Mouse (Mus musculus) 3134 (cell line): Measurements from ENCODE around the gene Ntn4.

Experiments used
- DNase-seq: peaks from one replicate; pipeline ENCODE4 v3.0.0-alpha.2; 2011; ENCODE audit warnings: low spot score; ENCODE audit not compliant: insufficient read length; ENCODE audit errors: extremely low read depth

Gene Ntn4

DNA sequence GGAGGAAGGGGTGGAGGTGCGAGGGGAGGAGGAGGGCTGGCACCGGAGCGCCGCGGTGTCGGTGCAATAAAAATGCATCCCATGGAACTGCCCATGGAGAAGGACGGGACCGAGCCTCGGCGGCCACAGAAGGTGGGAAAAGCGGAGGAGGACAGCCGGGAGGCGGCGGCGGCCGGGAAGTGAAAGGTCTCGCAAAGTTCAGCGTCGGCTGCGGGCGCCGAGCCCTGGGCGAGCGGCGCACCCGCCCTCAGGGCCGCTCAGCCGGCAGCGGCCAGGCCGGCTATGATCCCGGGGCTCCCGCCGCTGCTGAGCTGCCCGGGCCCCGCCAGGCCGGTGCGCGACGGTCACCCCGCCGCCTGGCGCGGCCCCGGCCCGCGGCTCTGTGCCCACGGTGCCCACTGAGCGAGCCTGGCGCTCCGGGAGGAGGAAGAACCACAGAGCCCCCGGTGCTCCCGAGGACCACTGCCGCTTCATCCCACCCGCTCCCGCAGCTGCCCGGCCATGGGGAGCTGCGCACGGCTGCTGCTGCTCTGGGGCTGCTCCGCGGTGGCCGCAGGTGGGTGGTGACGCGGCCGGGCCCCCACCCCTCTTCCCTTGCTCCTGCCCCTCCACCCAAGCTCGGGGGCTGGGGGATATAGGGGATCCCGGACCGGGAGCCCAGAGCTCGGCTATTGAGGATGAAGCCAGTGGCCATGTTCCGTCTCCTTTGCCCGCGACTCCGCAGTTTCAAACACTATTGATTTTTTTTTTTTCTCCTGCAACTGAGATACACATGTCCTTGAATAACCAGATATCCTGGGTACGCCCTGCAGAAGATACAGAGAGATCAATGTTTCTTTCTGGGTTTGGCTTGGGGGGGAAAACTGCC lies 706 bp downstream of the Ntn4 start:
- DNase-seq, result peak; percentile 27

DNA sequence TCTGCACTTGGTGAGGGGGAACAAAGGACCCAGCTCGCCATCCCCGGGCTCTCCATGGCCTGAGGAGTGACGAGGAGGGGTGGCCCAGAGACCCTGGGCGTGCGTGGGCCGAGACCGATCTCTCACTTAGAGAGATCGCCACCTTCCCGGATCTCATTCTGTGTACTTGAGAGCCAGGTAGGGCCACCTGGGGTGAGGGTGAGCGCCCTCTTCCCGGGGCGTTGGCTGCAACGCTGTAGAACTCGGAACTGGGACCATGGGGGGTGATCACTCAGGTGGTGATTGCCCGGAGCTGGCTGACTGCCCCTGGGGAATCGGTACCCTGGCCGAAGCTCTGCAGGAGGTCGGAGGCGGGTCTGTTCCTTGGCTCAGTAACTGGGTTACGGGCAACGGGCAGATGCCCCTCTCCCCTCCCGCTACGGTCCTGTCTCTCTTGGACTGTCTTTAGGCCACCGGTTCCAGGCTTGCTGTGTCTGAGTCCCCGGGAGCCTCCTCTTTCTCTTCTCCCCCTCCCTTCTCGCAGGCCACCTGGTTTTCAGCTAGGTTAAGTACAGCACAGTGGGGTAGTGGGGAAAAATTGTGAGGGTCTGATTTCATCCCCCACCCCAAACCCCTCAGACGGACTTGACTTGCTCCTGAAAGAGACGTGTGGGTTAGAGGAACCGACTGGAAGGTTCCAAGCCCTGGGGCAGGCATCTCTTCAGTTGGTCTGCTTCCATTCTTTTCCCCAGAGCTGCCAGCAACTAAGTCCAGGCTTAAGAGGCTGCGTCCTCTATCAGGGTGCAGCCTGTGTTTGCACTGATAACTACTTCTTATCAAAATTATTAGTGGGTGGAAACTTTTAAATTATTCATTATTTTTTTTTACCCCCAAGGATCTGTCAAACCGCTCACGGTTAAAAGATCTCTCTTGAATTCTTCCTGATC lies 1.6 kb downstream of the Ntn4 start:
- DNase-seq, result no peak

DNA sequence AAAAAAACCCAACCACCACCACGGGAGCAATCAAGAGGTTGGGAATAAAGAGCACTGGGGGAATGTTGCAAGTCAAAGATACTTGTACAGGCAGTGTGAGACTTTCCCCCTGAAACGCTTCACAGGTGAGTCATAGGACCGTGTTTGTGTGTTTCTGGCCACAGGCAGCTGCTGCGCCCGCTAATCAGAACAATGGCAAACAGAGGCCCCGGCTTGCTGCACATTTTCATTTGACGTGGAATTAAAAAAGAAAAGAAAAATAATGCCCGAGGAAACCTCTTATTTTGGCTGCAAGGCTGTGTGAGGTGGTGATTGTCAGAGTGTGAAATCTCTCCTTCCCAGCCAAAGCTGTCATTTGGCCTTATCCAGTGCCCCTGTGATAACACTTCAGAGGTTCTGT lies 2.4 kb downstream of the Ntn4 start:
- peak; percentile 41 for DNase-seq

DNA sequence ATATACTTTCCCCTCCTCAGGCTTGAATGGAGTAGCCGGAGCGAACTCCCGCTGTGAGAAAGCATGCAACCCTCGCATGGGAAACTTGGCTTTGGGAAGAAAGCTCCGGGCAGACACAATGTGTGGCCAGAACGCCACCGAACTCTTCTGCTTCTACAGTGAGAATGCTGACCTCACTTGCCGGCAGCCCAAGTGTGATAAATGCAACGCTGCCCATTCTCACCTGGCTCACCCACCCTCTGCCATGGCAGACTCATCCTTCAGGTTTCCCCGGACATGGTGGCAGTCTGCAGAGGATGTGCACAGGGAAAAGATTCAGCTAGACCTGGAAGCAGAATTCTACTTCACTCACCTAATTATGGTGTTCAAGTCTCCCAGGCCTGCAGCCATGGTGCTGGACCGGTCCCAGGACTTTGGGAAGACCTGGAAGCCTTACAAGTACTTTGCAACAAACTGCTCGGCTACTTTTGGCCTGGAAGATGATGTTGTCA lies 4.0 kb downstream of the Ntn4 start:
- no peak for DNase-seq

DNA sequence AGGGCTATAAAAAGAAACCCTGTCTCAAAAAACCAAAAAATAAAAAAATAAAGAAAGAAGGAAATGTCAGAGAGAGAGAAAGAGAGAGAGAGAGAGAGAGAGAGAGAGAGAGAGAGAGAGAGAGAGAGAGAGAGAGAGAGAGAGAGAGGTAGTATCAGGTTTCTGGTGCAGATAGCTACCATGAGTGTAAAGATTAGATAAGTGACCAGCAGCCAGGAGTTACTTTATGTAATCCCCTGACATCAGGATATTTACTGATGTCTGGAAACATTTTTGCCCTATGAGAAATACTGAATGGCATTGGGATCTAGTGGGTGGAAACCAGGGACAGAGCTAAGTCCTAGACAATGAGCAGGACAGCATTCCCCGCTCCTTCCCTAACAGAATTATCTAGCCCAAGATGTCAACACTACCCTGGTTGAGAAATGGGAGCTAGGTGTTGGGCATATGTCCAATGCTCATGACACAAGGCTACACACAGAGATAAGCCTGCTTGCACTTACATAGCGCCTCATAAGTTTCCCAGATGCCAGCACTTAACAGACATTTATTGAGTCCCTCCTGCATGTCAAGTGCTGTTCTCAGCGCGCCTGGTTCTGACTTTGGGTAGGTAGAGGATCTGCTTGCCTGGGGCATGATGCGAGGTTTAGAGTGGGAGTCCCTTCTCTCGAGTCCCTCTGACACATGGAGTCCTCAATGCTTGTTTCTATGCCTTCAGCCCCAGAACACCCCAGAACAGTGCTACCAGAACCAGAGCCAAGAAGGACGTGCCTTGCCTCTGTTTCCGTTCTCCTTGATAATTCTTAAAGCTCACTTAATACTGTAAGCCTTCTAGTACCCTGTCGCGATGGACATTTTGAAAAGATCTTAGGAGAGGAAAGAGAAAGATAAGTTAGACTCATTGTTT lies 7.4 kb downstream of the Ntn4 start:
- DNase-seq, result no peak

DNA sequence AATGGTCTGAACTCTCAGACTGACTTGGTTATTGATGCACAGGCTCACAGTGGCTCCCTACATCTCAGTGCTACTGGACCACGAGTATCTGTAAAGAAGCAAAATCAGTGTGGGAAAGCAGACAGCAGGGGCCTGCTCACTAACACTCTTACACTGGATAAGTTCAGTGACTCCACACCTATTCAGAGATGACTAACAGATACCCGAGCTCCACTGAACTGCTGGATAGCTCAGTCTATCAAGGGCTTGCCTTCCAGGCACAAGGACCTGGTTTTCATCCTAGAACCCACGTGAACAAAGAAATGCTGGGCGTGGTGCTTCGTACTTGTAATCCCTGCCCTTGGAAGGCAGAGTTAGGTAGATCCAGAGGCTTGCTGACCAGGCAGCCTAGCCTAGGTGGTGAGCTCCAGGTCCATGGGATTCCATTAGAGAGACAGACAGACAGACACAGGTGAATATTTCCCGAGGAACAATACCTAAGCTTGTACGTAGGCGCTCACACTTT lies 8.2 kb downstream of the Ntn4 start:
- peak; percentile 25 for DNase-seq

DNA sequence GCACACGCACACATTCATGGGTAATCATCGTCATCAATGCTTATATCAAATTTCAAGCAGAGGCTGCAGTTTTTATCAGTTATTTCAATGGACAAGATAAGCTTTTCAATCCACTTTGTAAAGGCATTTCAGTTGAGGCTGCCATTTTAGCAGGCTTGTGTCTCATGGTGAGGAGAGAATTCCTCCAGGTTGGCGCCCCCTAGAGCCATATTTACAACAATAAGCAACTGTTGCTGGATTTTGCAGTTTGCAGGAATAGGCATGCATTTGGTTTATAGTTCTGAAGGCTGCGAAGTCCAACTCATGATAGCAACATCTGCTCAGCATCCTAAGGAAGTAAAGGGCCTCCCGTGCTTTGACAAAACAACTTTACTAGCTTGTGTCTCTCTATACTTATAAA lies 8.6 kb downstream of the Ntn4 start:
- no peak for DNase-seq

DNA sequence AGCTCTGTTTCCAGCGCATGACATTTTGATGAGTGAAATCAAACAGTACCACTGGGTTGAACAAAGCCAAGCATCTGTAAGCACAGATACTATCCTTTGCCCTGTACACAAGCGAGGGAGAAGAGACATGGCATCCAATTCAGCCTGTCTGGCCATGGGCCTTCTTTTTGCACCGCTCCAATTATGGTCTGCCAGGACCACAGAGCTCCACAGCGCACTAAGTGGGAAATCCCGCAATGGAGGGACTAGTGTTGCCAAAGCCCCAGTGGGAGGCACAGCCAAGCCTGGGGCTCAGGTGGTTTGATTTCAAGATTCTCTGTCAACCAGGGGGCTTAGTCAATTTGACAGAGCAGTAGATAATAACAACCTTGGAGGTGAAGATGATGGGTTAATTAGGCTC lies 9.1 kb downstream of the Ntn4 start:
- DNase-seq, result no peak

DNA sequence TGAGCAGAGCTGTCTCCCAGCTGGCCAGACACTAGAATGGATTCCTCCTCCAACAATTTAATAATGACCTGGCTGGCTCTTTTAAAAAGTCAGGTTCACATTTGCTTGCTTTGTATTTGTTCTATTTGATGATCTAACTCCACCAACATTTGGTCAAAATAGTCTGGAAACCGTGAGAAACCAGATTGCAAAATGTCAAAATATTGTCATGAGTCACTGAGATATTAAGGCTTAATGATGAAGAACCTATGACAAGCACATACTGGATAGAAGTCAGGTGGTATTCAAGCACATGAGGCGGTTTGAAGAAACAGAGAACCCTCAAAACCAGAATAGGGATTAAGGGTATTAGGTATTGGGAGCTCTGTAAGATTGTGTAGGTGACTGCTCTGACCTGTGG lies 12.8 kb downstream of the Ntn4 start:
- DNase-seq, result no peak

DNA sequence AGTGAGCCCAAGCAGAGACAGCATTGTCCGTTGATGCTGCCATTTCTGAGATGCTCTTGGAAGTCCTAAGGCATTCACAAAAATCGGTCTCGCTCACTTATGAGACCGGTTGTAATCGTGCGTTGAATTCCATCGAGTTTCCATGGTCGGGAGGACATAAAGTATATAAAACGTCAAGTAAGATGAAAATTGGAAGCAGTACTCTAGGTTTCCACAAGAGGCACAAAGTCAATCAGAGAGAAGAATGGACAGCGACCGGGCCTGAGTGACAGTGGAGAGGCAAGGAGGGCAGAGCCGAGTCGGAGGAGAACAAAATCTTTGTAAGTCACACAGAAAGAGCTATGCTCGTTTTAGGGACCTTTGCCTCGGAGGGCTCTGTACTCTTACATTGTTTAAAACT lies 14.9 kb downstream of the Ntn4 start:
- no peak for DNase-seq

DNA sequence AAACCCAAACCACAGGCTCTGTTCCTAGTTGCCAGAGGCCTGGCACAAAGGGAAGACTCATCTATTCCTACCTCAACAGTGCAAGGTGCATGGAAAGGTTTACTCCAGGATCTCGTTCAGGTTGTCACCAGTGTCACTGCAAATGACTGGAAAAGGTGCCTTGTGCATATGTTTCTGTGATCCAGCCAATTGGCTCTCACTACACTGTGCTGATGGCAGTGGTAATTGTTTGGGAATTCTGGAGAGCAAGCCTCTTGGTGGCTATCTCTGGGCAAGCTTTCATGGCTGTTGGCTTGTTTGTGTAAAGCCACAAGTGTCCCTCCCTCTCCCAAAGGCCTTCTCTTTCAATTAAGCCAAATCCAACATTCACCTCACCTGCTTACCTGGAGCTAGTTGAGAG lies 19.3 kb downstream of the Ntn4 start:
- no peak for DNase-seq

DNA sequence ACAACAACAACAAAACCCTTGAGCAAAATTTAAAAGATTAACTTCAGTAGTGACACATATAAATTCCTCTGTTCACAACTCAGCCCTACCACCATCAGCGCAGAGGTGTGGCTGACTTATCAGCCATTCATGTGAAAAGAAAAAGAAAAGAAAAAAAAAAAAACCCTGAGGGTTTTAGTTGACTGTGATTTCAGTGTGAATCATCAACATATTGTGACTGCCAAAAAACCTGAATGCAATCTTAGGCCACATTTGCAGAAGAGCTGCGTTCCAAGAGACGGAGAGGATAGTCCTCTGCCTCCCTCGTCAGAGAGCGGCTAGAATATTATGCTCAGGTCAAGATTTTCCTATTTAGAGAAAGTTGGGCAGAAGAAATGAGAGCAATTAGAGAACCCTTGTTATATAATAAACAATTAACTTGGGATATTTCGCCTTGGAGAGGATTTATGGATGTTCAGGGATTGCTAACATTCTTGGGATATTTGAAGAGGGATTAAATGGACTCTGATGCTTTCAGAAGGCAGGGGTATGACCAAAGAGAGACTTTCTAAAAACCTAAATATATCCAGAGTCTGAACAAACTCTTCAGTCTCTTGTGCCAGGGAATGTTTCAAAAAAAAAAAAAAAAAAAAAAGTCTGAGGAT lies 21.0 kb downstream of the Ntn4 start:
- DNase-seq, result peak; percentile 64

DNA sequence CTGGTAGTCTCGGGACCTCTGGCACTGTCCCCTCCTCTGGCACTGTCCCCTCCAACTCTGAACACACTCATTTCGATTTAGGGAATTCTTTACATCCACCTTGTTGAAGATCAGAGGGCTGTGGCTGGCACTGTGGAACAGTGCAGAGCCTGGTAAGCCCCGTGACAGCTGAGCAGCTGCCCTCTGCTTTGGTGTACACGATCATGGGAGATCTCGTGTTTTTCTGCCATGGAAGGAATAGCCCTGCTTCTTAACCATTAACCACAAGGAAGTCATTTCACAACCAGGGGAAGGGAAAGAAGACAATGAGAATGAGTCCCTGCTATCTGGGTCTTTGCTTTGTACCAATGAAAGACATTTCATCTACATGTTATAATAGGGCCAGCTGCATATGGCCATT lies 21.5 kb downstream of the Ntn4 start:
- DNase-seq, result peak; percentile 43

DNA sequence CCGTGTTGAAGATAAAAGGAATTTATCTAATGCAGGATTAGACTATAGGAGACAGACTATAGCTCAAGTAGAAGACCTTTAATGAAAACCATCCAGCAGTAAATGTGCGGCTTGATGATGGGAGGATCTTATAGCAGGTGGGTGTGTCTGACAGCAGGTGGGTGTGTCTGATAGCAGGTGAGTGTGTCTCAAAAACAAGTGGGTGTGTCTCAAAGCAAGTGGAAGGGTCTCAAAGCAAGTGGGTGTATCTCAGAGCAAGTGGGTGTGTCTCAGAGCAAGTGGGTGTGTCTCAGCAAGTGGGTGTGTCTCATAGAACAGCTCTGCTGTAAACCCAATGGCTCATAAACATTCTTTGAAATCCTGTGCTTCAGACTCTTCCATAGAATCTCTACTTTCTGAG lies 25.7 kb downstream of the Ntn4 start:
- DNase-seq, result no peak

DNA sequence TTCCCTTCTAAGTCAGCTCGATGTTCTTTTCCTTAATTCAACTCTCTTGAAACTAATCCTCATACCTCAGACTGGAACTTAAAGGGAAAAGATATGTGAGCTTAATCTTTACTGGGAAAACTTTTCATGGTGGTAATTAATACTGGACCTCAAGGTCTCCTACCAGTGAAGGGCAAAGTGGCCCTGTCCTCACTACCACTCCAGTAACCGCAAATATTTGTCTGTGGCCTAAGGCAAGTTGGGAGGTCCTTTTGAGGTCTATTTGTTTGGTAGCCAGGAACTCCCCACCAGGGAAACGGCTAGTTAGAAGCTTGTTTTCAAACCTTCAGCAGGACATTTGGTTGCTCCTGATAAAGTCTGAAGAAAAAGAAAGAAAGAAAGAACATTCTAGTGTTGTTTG lies 26.5 kb downstream of the Ntn4 start:
- DNase-seq, result peak; percentile 23

DNA sequence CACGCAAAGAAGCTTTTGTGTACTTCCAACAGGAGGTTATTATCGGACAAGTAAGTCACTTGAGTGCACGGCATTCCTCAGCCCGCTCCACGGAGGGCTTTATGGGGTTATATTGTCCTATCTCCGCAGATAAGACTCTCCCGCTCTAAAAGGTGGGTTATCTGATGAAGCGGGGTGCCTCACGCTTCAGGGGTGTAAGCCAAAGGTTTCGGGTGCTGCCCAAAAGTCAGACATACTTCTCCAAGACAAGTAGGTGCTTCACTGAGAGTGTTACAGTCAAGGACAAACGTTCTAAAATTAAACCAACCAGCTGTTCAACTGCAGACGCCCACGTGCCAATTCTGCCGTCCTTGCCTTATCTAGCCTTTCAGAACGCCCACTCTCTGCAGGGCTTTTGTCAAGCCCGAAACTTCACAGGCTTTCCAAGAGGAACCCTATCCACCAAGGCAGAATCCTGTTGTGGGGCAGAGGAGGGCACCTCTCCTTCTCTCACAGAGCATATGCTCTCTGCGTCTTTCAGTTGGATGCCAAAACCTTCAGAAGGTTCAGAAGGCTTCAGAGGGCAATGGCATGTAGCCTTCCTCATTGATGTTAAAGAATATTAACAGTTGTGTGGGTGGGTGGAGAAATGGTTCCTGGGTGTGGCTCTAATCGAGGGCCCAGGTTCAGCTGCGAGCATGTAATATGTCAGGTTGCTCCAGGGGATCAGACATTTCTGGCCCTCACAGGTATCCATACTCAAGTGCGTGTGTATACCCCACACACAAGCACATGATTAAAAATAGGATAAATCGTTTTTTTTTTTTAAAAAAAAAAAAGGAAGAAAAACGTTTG lies 32.4 kb downstream of the Ntn4 start:
- no peak for DNase-seq

DNA sequence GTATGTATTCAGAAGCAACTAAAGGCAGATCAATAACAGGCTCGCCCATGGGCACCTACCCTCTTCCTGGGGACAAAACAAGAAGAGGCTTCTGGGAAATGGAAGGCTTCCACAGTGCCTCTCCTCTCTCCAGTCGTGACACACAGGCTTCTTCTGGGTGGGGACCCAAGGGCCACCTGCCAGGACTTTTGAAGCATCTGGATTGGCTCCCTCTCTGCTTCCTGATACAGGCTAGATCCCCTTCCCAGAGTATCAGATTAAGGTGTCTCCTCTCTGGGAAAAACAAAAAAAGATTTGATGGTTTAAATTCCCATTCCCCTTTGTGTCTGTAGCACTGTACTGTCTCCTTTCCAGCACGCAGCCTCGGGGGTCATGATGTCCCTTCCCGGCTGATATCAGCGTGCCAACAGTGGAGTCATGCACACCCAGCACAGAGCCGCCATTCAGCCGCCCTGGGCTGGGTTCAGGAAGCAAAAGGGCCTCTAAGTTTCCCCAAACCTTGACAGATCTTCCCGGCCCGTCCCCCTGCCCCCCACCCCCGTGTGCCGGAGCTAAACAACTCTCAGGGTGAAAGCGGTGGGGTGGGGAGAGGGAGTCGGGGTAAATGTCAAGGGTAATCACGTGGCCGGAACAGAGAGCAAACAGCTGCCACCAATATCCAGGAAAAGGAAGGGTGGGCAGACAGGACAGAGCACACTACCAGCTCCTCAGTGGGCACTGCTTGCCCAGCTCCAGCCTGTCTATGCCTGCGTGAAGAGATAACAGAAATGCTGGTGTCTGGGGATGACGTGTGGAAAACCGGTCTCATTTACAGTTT lies 38.9 kb downstream of the Ntn4 start:
- no peak for DNase-seq

DNA sequence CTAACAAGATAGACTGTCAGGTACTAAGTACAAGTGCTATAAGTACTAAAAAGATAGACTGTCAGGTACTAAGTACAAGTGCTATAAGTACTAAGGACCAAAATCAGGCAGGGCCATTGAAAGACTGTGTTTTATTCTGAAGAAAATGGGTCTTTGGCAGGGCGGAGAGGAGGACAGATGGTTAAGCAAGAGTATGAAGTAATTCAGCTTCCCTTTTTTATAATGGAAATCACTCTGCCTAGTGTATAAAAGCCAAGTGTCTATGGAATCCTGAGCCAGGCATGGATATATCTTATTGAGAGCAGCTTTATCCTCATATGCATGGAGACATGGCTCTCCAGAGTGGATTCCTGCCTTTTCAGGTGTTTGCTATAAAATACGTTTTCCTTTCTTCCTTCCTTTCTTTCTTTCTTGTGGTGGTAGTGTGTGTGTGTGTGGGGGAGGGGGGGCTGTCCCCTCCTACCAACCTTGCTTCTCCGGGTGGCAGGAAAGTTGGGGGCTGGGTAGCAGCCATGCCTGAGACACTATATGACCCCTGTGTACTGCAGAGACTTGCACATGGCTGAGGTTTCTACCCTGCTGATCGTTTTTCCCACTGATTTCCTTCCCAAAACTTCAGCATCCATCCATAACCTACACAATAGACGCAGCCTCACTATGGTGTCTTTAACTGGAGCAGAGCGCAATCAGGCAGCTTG lies 40.3 kb downstream of the Ntn4 start:
- DNase-seq, result no peak
